Mouse (Mus musculus): Measurements from ENCODE around the gene Atp1a4. TPM values are rescaled to one million over a fixed set of nuclear protein-coding genes. Genes with fewer than 3 reads are reported as not detected.
A peak's percentile ranks its signal among the peaks of the same experiment; 100 is the strongest.

Gene Atp1a4
- total and polyA plus RNA-seq, 2 experiments = 0.02 to 0.09 TPM

DNA sequence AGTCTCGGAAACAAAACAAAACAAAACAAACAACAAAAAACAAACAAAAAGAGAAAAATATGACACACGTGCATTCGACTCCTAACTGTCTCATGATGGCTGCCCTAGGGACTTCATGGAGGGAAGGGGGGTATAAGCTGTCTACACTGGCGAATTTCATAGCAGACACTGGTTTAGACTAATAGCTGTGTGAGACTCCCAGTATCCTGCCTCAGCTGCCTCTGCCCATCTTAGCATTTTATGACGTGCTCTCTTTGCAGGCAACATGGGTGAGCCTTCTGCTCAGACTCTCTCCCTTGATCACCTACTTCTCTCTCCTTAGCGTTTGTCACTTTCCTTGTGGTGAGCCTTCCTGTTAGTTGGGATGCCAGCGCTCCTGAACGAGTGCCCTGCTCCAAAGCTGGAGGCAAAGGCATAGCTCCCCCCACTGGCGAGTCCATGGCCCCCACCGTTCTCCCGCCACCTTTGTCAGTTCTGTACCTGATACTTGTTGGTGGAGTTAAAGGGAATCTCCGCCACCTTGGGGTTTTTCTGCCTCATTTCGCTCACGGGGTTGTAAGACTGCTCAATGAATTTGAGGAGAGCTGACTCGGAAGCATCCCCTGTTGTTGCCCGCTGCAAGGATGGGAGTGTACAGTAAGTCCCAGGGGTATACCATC, 14.5 kb downstream of the Atp1a4 start:
- H3K79me2 ChIP-seq (ENCODE audit: control insufficient read depth, insufficient read depth, low read length) = no peaks in the 10 kb centered on the region
- TF ChIP-seq POLR2A (IDR thresholded peaks at IDR 0.05; ENCODE audit: extremely low read depth, insufficient read depth, low read length) = no peak
- TF ChIP-seq CTCF (IDR thresholded peaks at IDR 0.05; ENCODE audit: low read depth, low read length) = peak; percentile 56
- H3K9ac ChIP-seq (ENCODE audit: low read depth, low read length) = no peak overlapping the region
- H3K4me1 ChIP-seq (ENCODE audit: control insufficient read depth, insufficient read depth, low read length) = no peaks in the 10 kb centered on the region
- 39% methylated on average over 16 of the region's 16 CpGs for whole genome bisulfite sequencing
- H3K36me3 ChIP-seq (ENCODE audit: control insufficient read depth, insufficient read depth, low read length) = no peaks in the 10 kb centered on the region
- no peak overlapping the region for H3K4me3 ChIP-seq (ENCODE audit: insufficient read depth, low read depth, low read length)
- H3K27me3 ChIP-seq (ENCODE audit: control insufficient read depth, insufficient read depth, low read length) = no peaks in the 10 kb centered on the region
- no peak for DNase-seq (ENCODE audit: extremely low read depth, low read depth, low spot score)
- H3K27ac ChIP-seq (replicated peaks; ENCODE audit: insufficient read depth, low read depth, low read length) = no peak overlapping the region

DNA sequence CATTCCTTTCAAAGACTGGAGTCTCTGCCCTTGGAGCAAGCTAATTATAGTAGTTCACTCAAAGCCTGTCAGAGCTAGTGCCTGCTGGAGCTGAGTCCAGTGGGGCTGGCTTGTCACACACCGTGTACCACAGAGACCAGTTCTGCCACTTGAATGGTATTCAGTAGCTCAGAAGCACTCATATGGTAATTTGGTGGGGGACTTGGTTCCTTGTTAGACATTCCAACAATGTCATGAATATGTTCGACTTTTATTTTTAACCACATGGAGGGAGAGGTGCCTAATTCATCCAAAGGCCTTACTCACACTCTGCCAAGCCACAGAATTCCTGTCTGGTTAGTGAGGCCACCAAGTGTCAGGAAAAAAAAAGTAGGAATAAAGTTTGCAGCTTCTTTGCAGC, 15.8 kb downstream of the Atp1a4 start:
- Histone ChIP-seq H3K27me3 (ENCODE audit: control insufficient read depth, insufficient read depth, low read length) (no peaks in the 10 kb centered on the region), H3K4me1 (ENCODE audit: control insufficient read depth, insufficient read depth, low read length) (no peaks in the 10 kb centered on the region), H3K36me3 (ENCODE audit: control insufficient read depth, insufficient read depth, low read length) (no peaks in the 10 kb centered on the region), H3K27ac (replicated peaks; ENCODE audit: insufficient read depth, low read depth, low read length) (no peak overlapping the region), H3K9ac (ENCODE audit: low read depth, low read length) (no peak overlapping the region), H3K79me2 (ENCODE audit: control insufficient read depth, insufficient read depth, low read length) (no peaks in the 10 kb centered on the region), H3K4me3 (ENCODE audit: insufficient read depth, low read depth, low read length) (no peak overlapping the region)
- TF ChIP-seq POLR2A (IDR thresholded peaks at IDR 0.05; ENCODE audit: extremely low read depth, insufficient read depth, low read length) = no peak
- TF ChIP-seq CTCF (IDR thresholded peaks at IDR 0.05; ENCODE audit: low read depth, low read length) = no peak
- DNase-seq (ENCODE audit: extremely low read depth, low read depth, low spot score) = no peak
- WGBS = 76% methylated on average over 2 of the region's 2 CpGs

DNA sequence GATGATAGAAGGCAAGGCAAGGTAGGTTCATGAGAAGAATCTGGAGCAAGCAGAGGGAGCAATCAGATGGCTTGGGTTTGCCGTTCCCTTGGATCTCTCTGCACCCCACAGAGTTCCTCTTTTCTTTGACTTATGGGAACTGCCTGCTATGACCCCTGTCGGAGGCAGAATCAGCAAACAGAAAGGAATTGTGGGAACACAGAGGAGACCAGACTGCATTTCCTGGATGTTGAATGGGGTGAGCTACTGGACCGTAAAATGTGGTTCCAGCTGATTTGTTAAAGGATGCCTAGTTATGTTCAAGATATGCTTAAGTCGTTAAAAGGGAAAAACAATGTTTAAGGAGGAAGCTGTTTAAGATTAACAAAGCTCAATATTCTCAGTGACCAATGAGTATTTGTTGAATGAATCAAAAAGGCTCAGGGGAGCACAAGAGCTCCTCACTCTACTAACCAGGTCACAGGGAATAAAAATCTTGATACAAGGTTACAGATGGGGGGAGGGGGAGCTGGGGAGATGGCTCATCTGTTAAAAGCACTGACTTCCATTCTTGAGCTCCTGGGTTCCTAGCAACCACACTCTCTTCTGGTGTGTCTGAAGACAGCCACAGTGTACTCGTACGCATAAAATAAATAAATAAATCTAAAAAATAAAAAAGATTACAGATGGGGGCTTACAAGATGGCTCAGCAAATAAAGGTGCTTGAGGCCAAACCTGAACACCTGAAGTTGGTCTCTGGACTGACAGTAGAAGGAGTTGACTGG, 17.1 kb downstream of the Atp1a4 start:
- TF ChIP-seq CTCF (IDR thresholded peaks at IDR 0.05; ENCODE audit: low read depth, low read length) (no peak), POLR2A (IDR thresholded peaks at IDR 0.05; ENCODE audit: extremely low read depth, insufficient read depth, low read length) (no peak)
- Histone ChIP-seq H3K27ac (replicated peaks; ENCODE audit: insufficient read depth, low read depth, low read length) (no peak overlapping the region), H3K36me3 (ENCODE audit: control insufficient read depth, insufficient read depth, low read length) (no peaks in the 10 kb centered on the region), H3K9ac (ENCODE audit: low read depth, low read length) (no peak overlapping the region), H3K79me2 (ENCODE audit: control insufficient read depth, insufficient read depth, low read length) (no peaks in the 10 kb centered on the region), H3K4me3 (ENCODE audit: insufficient read depth, low read depth, low read length) (no peak overlapping the region), H3K4me1 (ENCODE audit: control insufficient read depth, insufficient read depth, low read length) (no peaks in the 10 kb centered on the region), H3K27me3 (ENCODE audit: control insufficient read depth, insufficient read depth, low read length) (no peaks in the 10 kb centered on the region)
- 80% methylated on average over 6 of the region's 6 CpGs for WGBS
- DNase-seq (ENCODE audit: extremely low read depth, low read depth, low spot score) = peak; percentile 13

DNA sequence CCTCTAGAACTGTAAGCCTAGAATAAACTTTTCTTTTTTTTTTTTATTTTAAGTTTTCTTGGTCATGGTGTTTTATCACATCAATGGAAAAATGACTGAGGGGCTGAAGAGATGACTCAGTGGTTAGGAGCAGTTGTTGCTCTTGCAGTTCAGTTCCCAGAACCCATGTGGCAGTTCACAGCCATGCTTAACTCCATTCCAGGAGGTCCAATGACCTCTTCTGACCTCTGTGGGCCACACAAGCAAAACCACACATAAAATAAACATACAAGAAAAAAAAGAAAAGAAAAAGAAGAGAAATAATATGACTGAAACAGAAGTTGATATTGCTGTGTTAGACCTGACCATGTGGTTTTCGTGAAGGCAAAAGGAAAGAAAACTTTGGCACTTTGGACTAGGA, 29.0 kb downstream of the Atp1a4 start:
- H3K4me1 ChIP-seq (ENCODE audit: control insufficient read depth, insufficient read depth, low read length) = 0 out of 2 replicates have a peak, but pooled peaks cover 1% of the 10 kb centered on the region
- TF ChIP-seq POLR2A (IDR thresholded peaks at IDR 0.05; ENCODE audit: extremely low read depth, insufficient read depth, low read length) (no peak), CTCF (IDR thresholded peaks at IDR 0.05; ENCODE audit: low read depth, low read length) (no peak)
- no peak overlapping the region for H3K4me3 ChIP-seq (ENCODE audit: insufficient read depth, low read depth, low read length)
- no peak overlapping the region for H3K9ac ChIP-seq (ENCODE audit: low read depth, low read length)
- peak; percentile 59 for DNase-seq (ENCODE audit: extremely low read depth, low read depth, low spot score)
- 30% methylated on average over 1 of the region's 1 CpGs for WGBS
- H3K27me3 ChIP-seq (ENCODE audit: control insufficient read depth, insufficient read depth, low read length) = no peaks in the 10 kb centered on the region
- H3K36me3 ChIP-seq (ENCODE audit: control insufficient read depth, insufficient read depth, low read length) = no peaks in the 10 kb centered on the region
- H3K79me2 ChIP-seq (ENCODE audit: control insufficient read depth, insufficient read depth, low read length) = no peaks in the 10 kb centered on the region
- no peak overlapping the region for H3K27ac ChIP-seq (replicated peaks; ENCODE audit: insufficient read depth, low read depth, low read length)

- 22% methylated on average over 2 of the region's 2 CpGs for WGBS
- Histone ChIP-seq H3K36me3 (ENCODE audit: control insufficient read depth, insufficient read depth, low read length) (no peaks in the 10 kb centered on the region), H3K4me1 (ENCODE audit: control insufficient read depth, insufficient read depth, low read length) (0 out of 2 replicates have a peak, but pooled peaks cover 1% of the 10 kb centered on the region), H3K27me3 (ENCODE audit: control insufficient read depth, insufficient read depth, low read length) (no peaks in the 10 kb centered on the region), H3K9ac (ENCODE audit: low read depth, low read length) (no peak overlapping the region), H3K4me3 (ENCODE audit: insufficient read depth, low read depth, low read length) (no peak overlapping the region), H3K27ac (replicated peaks; ENCODE audit: insufficient read depth, low read depth, low read length) (no peak overlapping the region), H3K79me2 (ENCODE audit: control insufficient read depth, insufficient read depth, low read length) (no peaks in the 10 kb centered on the region)
- DNase-seq (ENCODE audit: extremely low read depth, low read depth, low spot score) = peak; percentile 79
- no peak for TF ChIP-seq CTCF (IDR thresholded peaks at IDR 0.05; ENCODE audit: low read depth, low read length)
- no peak for TF ChIP-seq POLR2A (IDR thresholded peaks at IDR 0.05; ENCODE audit: extremely low read depth, insufficient read depth, low read length)
Observed at GRCm38 (mm10) chr1:172228209-172228608, 30.0 kb downstream of the Atp1a4 start.
